Mouse (Mus musculus) cerebellum, adult 18-20 months (tissue): ENCODE results near the gene Snx3.

Source experiments
- DNase-seq, 2 experiments: peaks; one replicate each; pipeline ENCODE4 v3.0.0; 2021

Gene Snx3

GRCm38 (mm10) chr10:42578698-42579474 is 77.1 kb downstream of the Snx3 start:
- no peak for DNase-seq

GRCm38 (mm10) chr10:42579475-42580130 is 77.8 kb downstream of the Snx3 start:
- DNase-seq, result no peak

DNA sequence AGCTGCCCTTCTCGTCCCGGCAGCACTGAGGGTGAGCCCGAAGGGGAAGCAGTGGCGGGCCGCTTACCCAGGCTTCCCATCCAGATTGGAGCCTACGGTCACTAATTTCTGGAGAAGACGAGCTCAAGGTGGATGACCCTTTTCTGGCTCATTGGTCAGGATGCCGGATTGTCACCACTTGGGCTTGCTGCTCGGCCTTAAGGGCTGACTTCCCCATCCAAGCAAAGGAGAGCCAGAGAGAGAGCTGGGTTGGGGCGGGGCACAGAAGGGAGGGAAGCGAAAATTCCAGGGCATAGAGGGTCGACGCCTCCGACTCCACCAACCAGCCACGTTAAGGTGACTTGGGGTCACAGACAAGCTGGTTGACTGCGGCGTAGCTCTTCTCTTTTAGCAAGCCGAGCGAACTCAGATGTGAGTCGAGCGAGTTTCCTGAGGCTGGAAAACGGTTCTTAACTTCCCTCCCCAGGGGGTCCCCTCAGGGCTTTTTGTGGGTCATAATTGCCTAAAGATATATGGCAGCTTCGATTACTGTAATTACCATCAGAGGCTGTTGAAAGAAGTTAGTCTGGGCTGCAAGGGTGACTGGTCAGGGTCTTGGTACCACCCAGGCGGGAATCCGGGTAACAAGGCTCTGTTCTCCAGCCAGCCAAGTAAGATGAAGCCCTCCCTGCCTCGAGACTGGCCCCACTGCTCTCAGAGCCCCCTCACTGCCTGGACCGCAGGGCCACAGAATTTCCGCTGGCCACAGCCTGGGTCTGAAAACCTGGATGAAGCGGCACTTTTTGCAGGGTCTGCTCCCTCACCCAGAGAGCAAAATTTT is 78.5 kb downstream of the Snx3 start:
- no peak for DNase-seq

DNA sequence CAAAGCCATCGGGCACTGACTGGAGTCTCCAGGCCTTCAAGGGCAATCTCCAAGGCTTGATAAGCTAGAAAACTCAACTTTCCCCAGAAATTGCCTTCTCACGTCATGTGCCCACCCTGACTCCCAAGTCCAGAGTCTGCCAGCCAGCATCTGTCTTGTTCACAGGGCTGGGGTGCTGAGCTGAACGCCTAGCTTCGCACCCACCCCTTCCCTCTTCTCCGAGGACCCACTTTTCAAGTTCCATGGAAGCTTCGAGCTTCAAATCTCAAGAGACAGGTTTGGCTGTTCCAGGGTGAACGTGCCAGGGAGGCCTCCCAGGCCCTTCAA is 79.1 kb downstream of the Snx3 start:
- DNase-seq, result no peak

DNA sequence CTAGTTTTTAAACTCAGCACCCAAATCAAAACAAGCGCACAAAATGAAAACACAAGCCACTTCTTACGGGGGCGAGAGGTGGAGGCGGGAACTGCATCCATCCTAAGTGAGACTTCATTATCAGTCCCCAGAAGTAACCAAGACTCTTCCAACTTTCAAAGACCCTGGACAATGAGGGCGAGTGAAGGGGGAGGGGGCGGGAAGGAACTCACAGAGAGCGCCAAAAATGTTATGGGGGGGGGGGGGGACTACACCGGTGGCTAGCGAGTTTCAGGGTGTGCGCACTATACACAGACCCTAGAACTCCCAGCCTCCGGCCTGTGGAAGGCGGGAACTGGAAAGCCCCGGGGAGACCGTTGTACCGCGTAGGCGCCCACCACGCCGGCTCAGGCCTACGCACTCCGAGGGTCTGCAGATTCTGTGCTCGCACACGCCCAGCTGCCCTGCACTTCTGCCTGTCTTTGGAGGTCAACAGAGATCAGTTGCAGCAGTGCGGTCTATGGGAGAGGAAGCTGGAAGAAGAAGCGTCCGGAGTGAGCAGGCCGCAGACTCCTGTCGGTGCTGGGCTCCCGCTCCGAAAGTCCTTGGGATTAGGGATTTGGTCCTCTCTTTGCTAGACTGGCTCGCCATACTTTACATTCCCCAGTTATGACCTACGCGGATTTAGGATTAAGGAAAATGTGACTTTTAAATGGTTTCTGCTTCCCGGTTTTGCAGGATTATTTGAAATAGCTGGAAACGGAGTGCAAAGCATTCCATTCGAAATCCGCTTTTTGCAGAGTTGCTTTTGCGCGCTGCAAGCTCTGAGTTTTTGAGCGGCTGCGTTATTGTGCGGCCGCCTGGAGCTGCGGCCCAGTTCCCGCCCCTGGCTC is 80.1 kb downstream of the Snx3 start:
- DNase-seq, result no peak

DNA sequence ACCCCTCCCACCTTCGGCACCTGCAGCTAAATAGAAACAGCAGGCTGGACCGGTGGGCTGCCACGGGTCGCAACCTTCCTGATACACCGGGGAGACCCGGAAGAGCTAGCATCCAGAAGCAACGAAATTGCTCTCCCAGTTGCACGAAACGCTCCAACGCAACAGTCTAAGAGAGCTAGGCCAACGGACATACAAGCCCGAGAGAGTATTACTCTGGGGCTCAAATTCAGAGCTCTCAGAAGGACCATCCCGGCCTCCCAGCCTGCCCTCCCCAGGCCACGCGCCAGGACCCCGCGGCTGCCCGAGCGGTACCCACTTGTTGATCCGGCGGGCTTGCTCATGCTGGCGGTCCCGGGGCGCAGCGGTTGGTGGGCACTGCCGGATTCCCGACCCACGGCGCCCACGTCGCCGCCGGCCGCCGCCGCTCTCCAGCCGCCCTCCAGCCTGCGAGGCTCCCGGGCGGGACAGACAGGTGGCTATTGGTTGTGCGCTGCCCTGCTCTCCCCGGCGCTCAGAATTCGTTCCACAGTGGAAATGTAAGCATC is 80.8 kb downstream of the Snx3 start:
- no peak for DNase-seq

DNA sequence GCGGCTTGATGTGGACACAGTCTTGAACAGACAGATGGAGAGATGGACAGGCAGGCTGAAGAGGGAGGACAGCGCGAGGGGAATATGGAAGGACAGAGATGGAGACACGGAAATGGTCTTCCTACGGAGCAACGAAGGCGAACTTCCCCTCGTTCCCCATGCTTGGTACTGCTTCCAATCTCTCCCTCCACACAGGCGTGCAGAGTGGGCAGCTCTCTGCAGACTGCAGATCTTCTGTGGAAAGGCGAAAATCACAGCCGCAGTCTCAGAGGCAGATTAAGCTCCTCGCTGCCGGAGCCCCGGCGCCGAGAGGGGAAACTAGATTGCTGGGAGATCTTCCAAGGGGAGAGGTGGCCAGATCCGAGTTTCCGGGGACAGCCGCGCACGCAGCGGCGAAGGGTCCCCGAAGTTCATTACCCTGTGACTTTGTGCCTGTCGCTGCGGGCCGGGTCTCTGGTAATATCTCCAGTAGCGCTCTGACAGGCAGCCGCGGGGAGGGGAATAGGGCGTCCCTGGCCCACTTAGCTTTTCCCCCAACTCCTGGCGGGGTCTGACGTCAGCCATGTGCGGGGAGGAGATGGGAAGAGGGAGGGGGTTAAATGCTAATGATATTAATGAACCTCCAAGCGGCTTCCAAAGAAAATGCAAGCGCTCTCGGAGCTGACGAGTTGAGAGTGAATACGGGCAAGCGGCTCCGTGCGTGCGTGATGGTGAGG is 81.5 kb downstream of the Snx3 start, which contains the start of the genes Nr2e1 and Ostm1:
Gene Nr2e1, minus strand, starts transcription at position 476 of the 716 bp plus-strand sequence.
Gene Ostm1, plus strand, starts transcription at position 666 of the 716 bp plus-strand sequence.
- peak in 1 of 2 experiments; percentile 42 for DNase-seq

- DNase-seq, result no peak
Measured at GRCm38 (mm10) chr10:42583902-42584435, 82.1 kb downstream of the Snx3 start.

DNA sequence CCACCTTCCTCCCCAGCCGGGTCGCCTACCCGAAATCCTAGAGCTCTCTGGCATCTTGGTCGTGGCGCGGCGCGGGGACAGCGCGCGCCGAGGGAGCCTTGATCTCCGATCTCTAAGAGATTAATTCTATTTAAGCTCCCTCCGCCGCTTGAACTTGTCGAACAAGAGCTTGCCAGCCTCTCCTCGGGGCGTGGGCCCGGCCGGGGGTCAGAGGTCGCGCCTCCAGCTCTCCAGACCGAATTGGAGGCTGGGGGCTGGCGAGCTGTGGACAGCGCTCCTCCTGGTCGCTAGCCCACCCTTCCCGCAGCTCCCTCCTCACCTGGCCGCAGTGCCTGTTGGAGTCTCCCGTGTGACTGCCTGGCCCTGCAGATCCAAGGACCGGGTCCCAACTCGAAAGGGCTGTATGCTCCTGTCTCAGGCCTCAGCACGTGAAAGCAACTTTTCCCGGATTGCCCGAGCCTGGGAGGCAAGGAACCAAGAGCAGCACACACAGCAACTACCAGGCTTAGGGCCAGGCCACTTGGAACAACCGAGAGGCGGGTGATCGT is 82.7 kb downstream of the Snx3 start:
- DNase-seq, result no peak
